Mouse (Mus musculus) megakaryocyte, embryonic 14.5 days (primary cell): Measurements from ENCODE around the gene Tnip2. TPM values are rescaled to one million over a fixed set of nuclear protein-coding genes. Genes with fewer than 3 reads are reported as not detected.

Experiments used
- H3K27me3 ChIP-seq: replicated peaks from 2 replicates; pipeline ENCODE3; 2012; ENCODE audit warnings: inconsistent platforms
- H3K36me3 ChIP-seq: replicated peaks from 2 replicates; pipeline ENCODE3; 2012; ENCODE audit warnings: low read length, inconsistent platforms, mixed read lengths
- H3K4me1 ChIP-seq: 2 replicates; pipeline ENCODE4 v1.6.1; 2012; ENCODE audit warnings: inconsistent platforms
- H3K4me3 ChIP-seq: replicated peaks from 2 replicates; pipeline ENCODE3; 2012; ENCODE audit warnings: moderate library complexity, mild to moderate bottlenecking, inconsistent platforms
- H3K9me3 ChIP-seq: 2 replicates; pipeline ENCODE4 v1.6.1; 2012; ENCODE audit warnings: inconsistent platforms
- FLI1 ChIP-seq: IDR thresholded peaks from 2 replicates; pipeline ENCODE4 v1.6.1; 2012; ENCODE audit warnings: low read length, inconsistent platforms, mixed read lengths
- GATA1 ChIP-seq: IDR thresholded peaks from 3 replicates; pipeline ENCODE4 v1.6.1; 2012; ENCODE audit warnings: mixed read lengths, low read length, inconsistent platforms, borderline replicate concordance
- polyA plus RNA-seq: library from polyadenylated mRNA; stranded (reverse); fragments of >175 nt; gene quantifications from 2 replicates; pipeline ENCODE4 v1.2.3, GENCODE M21; 2012; ENCODE audit warnings: low replicate concordance; ENCODE audit not compliant: insufficient read depth

Gene Tnip2
- polyA plus RNA-seq, 1 experiment, result 7.5 TPM

DNA sequence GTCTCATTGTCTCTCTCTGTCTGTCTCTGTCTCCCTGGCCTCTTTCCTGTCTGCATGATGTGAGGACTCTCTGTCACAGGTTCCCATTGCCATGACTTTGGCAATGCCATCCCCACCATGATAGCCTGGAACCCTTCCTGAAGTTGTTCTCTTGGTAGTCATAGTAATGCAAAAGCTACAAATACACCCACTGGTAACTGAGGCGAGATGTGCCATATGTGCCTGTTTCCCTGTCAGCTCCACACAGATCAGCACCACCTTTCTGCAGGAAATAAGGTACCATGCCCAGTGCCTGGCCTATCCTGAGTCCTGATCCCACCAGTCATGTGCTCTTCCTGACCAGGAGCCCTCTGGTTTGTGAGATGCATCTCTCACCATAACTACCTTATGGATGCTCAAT is 11.4 kb downstream of the Tnip2 start:
- H3K36me3 ChIP-seq, result peaks cover 89% of the 10 kb centered on the region
- H3K9me3 ChIP-seq, result no peaks in the 10 kb centered on the region
- no peak overlapping the region for H3K4me3 ChIP-seq
- H3K27me3 ChIP-seq, result no peaks in the 10 kb centered on the region
- TF ChIP-seq GATA1 (no peak), FLI1 (no peak)
- peaks cover 59% of the 10 kb centered on the region for H3K4me1 ChIP-seq

DNA sequence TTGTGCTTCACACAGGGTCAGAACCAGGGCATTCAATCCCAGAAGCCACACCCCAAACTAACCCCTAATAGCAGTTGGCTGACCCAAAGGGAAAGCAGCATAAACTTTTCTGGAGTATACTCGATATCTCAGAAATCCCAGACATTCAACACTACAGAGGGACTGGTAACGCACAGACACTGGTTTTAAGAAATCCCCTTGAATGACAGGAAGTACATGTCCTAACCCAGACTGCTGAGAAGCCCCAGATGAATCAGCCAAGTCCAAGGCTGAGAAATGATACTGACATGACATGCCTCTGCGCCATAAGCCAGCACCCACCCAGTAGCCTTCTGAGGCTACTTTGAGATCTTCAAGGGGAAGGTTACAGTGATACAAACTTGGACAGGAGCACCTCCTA is 12.2 kb downstream of the Tnip2 start:
- Histone ChIP-seq H3K36me3 (peaks cover 91% of the 10 kb centered on the region), H3K4me3 (no peak overlapping the region), H3K4me1 (peaks cover 57% of the 10 kb centered on the region), H3K27me3 (no peaks in the 10 kb centered on the region), H3K9me3 (no peaks in the 10 kb centered on the region)
- no peak for TF ChIP-seq GATA1
- TF ChIP-seq FLI1, result no peak

DNA sequence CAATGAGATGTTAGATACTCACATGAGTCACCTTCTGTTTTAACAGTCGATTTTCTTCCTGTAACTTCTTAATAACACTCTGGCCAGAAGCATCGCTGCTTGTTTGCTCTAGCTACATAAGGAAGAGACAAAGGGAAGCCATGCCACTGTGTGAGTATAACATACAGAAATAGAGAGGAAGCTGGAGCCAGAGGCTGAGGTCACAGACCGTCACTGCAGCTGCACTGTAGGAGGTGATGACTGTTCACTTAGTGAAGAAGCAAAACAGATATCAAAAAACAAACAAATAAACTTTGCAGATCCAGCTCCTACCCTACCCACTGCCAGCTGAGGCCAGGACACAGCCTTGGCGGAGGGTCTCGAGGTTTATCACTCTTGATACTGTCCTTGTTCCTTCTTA is 12.9 kb downstream of the Tnip2 start:
- H3K4me1 ChIP-seq, result peaks cover 56% of the 10 kb centered on the region
- H3K27me3 ChIP-seq, result no peaks in the 10 kb centered on the region
- H3K9me3 ChIP-seq, result no peaks in the 10 kb centered on the region
- H3K4me3 ChIP-seq, result no peak overlapping the region
- TF ChIP-seq GATA1, result no peak
- TF ChIP-seq FLI1, result no peak
- peaks cover 95% of the 10 kb centered on the region for H3K36me3 ChIP-seq

DNA sequence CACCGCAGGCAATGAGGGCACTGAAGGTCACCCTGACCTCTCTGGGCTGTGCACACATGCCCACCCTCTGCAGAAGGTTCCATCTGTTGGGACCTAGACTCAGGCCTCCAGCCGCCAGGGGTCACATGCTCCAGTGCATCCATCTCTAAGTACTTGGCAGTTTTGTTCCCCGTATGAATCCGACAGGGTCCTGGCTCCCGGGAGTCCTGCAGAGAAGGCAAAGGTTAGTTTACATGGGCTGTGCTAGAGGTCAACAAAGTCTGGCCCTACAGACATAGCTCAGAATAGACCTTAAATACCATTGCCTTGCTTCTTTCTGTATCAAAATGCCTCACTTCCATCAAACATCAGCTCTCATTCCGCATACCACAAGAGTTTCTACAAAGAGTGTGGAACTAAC is 17.0 kb downstream of the Tnip2 start:
- Histone ChIP-seq H3K36me3 (peaks cover 67% of the 10 kb centered on the region), H3K27me3 (no peaks in the 10 kb centered on the region), H3K4me1 (peaks cover 39% of the 10 kb centered on the region), H3K4me3 (peak overlapping the region; percentile 21), H3K9me3 (no peaks in the 10 kb centered on the region)
- TF ChIP-seq FLI1, result no peak
- TF ChIP-seq GATA1, result no peak

DNA sequence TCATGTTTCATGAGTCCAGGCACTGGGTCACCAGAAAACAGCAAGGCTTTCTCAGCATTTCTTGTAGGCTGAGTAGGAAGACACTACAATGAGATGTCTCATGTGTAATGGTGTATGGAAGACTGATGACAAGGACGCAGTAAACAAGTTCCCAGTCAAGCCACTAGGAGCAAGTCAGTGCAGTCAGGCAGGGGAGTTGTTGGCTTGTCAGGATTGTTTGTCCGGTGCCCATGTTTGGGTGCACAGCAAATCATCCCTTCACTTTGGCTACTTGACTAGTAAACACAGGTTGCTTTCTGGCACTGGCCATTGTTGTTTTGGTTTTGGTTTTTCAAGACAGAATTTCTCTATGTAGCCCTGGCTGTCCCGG is 24.4 kb downstream of the Tnip2 start:
- Histone ChIP-seq H3K4me1 (peaks cover 19% of the 10 kb centered on the region; the same call in 1 of the 2 replicates), H3K4me3 (no peak overlapping the region), H3K9me3 (no peaks in the 10 kb centered on the region), H3K36me3 (peaks cover 37% of the 10 kb centered on the region), H3K27me3 (no peaks in the 10 kb centered on the region)
- TF ChIP-seq GATA1 (no peak), FLI1 (no peak)

DNA sequence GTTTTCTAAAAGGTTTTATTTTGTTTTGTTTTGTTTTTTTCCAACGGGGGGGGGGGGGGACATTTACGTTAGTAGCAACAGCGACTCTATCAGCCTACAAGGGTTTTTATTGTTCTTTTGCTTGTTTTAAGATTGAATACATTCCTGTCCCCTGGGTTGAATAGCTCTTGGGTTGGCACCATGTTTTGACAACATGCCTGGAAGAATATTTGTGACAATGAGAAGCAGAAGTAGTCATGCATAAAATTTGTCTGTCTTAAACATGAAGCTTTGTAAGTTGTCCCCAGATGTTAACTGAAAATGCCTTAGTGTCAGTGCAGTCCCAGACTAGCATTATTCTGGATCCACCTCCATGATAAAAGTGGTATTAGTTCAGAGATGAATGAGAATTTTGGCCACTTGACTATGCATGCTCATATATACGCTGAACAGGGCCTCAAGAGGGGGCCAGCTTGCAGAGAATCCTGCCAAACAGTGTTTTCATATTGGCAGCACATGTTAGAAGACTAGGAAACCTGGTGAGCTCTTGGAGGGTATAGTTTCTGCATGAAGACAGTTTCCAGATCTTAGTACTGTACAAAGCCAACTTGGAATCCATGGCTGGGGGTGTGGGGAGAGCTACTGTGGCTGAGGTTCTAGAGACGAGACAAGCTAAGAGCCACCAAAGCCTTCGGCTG is 24.9 kb downstream of the Tnip2 start:
- Histone ChIP-seq H3K4me1 (peaks cover 19% of the 10 kb centered on the region; the same call in 1 of the 2 replicates), H3K36me3 (peaks cover 40% of the 10 kb centered on the region), H3K27me3 (no peaks in the 10 kb centered on the region), H3K9me3 (no peaks in the 10 kb centered on the region), H3K4me3 (no peak overlapping the region)
- TF ChIP-seq FLI1 (no peak), GATA1 (no peak)

DNA sequence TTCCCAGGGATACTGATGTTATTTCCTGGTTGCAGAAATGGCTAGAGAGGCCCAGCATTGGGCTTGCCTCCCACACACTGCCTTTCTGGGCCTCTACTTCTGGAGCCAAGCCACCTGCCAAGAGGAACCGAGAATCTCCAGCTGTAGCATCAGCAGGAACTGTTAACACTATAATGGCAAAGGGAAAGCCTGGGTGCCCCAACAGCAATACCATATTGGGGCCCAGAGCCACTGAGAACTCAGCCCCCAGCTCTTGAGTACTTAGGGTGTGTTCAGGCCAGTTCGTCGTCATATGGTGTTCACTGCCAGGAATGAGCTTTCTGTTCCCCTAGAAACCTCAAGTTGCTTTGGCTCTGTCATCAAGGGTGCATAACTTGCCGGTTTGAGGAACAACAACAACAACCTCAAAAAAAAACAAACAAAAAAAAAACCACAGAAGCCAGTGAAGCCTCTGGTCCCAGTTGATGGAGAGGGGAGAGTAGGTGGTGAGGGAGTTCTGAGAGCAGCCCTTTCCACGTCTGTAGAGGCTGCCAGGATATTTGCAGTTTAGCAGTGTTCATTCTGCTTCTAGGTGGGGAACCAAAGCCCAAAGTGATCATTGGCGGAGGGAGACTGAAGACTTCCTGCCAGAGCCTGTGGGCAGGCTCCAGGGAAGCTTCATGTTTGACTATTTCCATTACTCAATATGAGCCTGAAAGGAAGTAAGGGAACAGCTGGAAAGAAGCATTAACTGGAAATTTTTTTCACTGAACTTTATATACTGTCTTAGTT is 26.3 kb downstream of the Tnip2 start:
- TF ChIP-seq GATA1 (no peak), FLI1 (no peak)
- Histone ChIP-seq H3K9me3 (no peaks in the 10 kb centered on the region), H3K4me1 (peaks cover 19% of the 10 kb centered on the region; the same call in 1 of the 2 replicates), H3K36me3 (peaks cover 53% of the 10 kb centered on the region), H3K4me3 (no peak overlapping the region), H3K27me3 (no peaks in the 10 kb centered on the region)

DNA sequence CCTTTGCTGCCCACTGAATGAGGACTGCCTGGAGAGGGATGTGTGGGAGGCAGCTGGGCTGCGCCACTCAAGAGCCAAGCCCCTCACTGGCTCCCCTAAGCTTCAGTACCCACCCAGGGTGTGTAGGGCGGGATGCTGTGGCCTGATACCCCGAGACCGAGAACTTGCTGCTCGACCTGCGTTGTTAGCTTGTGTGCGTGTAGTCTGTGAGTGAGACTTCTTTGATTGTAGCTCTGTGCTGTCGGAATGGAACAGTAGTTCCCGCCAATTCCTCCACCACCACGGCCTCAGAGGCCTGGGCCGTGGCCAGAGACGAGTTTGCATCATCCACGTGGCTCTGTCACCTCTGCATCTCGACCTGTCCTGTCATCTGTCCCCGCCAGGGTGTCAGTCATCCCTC is 28.1 kb downstream of the Tnip2 start:
- no peak overlapping the region for H3K4me3 ChIP-seq
- peaks cover 70% of the 10 kb centered on the region for H3K36me3 ChIP-seq
- peaks cover 19% of the 10 kb centered on the region; the same call in 1 of the 2 replicates for H3K4me1 ChIP-seq
- H3K9me3 ChIP-seq, result no peaks in the 10 kb centered on the region
- no peaks in the 10 kb centered on the region for H3K27me3 ChIP-seq
- TF ChIP-seq FLI1 (no peak), GATA1 (no peak)

DNA sequence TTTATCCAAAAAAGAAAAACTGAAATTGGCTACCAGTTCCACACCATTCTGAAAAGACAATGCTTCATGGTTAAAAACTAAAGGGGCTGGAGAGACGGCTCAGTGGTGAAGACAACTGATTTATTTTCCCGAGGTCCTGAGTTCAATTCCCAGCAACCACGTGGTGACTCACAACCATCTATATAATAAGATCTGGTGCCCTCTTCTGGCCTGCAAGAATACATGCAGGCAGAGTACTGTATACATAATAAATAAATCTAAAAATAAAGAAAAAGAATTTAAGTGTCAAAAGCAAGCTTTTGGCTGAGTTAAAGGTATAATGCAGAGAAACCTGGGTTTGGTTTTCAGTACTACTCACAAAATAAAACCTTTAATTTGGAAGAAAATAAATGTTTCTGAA is 32.9 kb downstream of the Tnip2 start:
- no peak overlapping the region for H3K4me3 ChIP-seq
- H3K4me1 ChIP-seq, result 0 out of 2 replicates have a peak, but pooled peaks cover 4% of the 10 kb centered on the region
- H3K9me3 ChIP-seq, result no peaks in the 10 kb centered on the region
- TF ChIP-seq GATA1, result no peak
- TF ChIP-seq FLI1, result no peak
- no peaks in the 10 kb centered on the region for H3K27me3 ChIP-seq
- H3K36me3 ChIP-seq, result peaks cover 95% of the 10 kb centered on the region

DNA sequence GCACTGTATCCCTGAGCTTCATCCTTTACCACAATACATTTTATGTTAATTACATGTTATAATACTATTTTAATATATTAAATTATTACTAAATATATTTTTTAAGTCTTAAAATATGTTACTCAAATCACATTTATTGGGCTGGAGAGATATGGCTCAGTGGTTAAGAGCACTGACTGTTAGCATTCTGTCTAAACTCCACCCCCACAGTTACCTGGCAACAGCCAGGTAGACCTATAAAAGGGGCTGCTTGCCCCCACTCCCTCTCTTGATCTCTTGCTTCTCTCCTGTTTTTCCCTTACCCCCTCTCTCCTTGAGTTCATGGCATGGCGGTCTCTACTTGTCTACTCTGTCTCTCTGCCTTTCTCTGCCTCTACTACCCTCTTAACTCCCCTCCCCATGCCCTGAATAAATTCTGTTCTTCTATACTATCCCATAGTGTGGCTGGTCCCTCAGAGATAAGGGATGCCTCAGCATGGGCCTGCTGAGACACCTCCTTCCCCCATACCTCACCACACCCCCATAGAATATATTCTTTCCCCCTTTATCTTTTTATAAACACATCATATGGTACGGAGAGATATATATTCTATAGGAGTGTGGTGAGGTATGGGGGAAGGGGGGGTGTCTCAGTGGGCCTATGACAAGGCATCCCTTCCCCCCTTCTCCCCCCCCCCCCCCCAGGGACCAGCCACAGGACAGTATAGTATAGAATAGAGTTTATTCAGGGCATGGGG is 45.6 kb downstream of the Tnip2 start:
- H3K4me3 ChIP-seq, result no peak overlapping the region

More for the DNA sequence above, 45.6 kb downstream of the Tnip2 start:
- Histone ChIP-seq H3K9me3 (no peaks in the 10 kb centered on the region), H3K4me1 (peaks cover 32% of the 10 kb centered on the region), H3K36me3 (peaks cover 89% of the 10 kb centered on the region), H3K27me3 (no peaks in the 10 kb centered on the region)
- no peak for TF ChIP-seq GATA1
- TF ChIP-seq FLI1, result no peak
